ENCODE assay signal across 10 mouse cellular contexts in genomic region chr6:99623641-99624040, GRCm38 (mm10). TPM values are rescaled to one million over a fixed set of nuclear protein-coding genes. Genes with fewer than 3 reads are reported as not detected.
DNase-seq lines count a peak whose midpoint lies in the region; ATAC-seq lines count a peak whose summit lies in the region.
"Had no signal": no experiment of that assay in that cellular context is flagged by ENCODE, and none has a peak within 500 bp of the region (broad histone marks: within the 10 kb centered on the region; RNA-seq: fewer than 3 reads in every experiment).

No protein-coding gene starts in this region.

- 33% methylated on average over 6 of the region's 6 CpGs for WGBS in limb, embryonic 11.5 days
- 26% methylated on average over 6 of the region's 6 CpGs for WGBS in limb, embryonic 10.5 days
- 19% methylated on average over 6 of the region's 6 CpGs for WGBS in forebrain, embryonic 10.5 days

- no peak overlapping the region for H3K27ac ChIP-seq in limb, embryonic 11.5 days (replicated peaks; ENCODE audit: low read depth, low read length)
- H3K27ac ChIP-seq in limb, embryonic 10.5 days, result no peak overlapping the region
- H3K27ac ChIP-seq in forebrain, embryonic 10.5 days, result no peak overlapping the region
- H3K27ac ChIP-seq: embryonic facial prominence, embryonic 15.5 days; limb, embryonic 13.5 days had no signal

- H3K4me3 ChIP-seq in limb, embryonic 11.5 days (ENCODE audit: low read depth, low read length), result no peak overlapping the region
- H3K4me3 ChIP-seq in limb, embryonic 10.5 days, result no peak overlapping the region
- no peak overlapping the region for H3K4me3 ChIP-seq in forebrain, embryonic 10.5 days
- H3K4me3 ChIP-seq: embryonic facial prominence, embryonic 15.5 days; limb, embryonic 13.5 days had no signal

- ATAC-seq in limb, embryonic 11.5 days (ENCODE audit: insufficient number of reproducible peaks, low FRiP score, low TSS enrichment, low read depth), result no peak

- no peak overlapping the region for H3K9ac ChIP-seq in limb, embryonic 11.5 days (ENCODE audit: low read length)
- H3K9ac ChIP-seq: embryonic facial prominence, embryonic 15.5 days; limb, embryonic 13.5 days had no signal

- no peak overlapping the region for H3K4me2 ChIP-seq in limb, embryonic 11.5 days (ENCODE audit: low read depth, severe bottlenecking)
- H3K4me2 ChIP-seq: embryonic facial prominence, embryonic 15.5 days; limb, embryonic 13.5 days had no signal

- no peaks in the 10 kb centered on the region for H3K27me3 ChIP-seq in limb, embryonic 11.5 days (ENCODE audit: control insufficient read depth, insufficient read depth, low read length)
- H3K27me3 ChIP-seq in limb, embryonic 10.5 days (ENCODE audit: low read depth, poor library complexity, severe bottlenecking), result no peaks in the 10 kb centered on the region
- H3K27me3 ChIP-seq in forebrain, embryonic 10.5 days (ENCODE audit: poor library complexity, severe bottlenecking), result no peaks in the 10 kb centered on the region
- H3K27me3 ChIP-seq: embryonic facial prominence, embryonic 15.5 days; limb, embryonic 13.5 days had no signal

- no peaks in the 10 kb centered on the region for H3K9me3 ChIP-seq in limb, embryonic 11.5 days (ENCODE audit: control insufficient read depth, low read length)
- no peaks in the 10 kb centered on the region for H3K9me3 ChIP-seq in limb, embryonic 10.5 days (replicated peaks)
- H3K9me3 ChIP-seq in forebrain, embryonic 10.5 days, result no peaks in the 10 kb centered on the region
- H3K9me3 ChIP-seq: embryonic facial prominence, embryonic 15.5 days; limb, embryonic 13.5 days had no signal

- peak; percentile 52 for DNase-seq in adrenal gland, postnatal 14 days
- no peak for DNase-seq in adrenal gland, adult 8-10 months
- DNase-seq in limb, embryonic 11.5 days (ENCODE audit: low spot score), result peak; percentile 60
- no peak for DNase-seq in limb, embryonic 10.5 days (ENCODE audit: low spot score)
- DNase-seq in forebrain, embryonic 10.5 days (ENCODE audit: extremely low spot score, low spot score), result peak; percentile 28
- peak; percentile 73 for DNase-seq in mesoderm, embryonic 11.5 days (ENCODE audit: low read depth, low spot score)
- no peak for DNase-seq in urinary bladder, postnatal 4 days (ENCODE audit: low spot score in 2 of 2)
- no peak for DNase-seq in cerebellum, postnatal 36 days

- peaks cover 14% of the 10 kb centered on the region; the same call in 1 of the 2 replicates for H3K4me1 ChIP-seq in limb, embryonic 11.5 days (ENCODE audit: control insufficient read depth, insufficient read depth, low read length)
- peaks cover 48% of the 10 kb centered on the region for H3K4me1 ChIP-seq in limb, embryonic 10.5 days
- peaks cover 48% of the 10 kb centered on the region for H3K4me1 ChIP-seq in forebrain, embryonic 10.5 days

- H3K36me3 ChIP-seq in limb, embryonic 11.5 days (ENCODE audit: control insufficient read depth, insufficient read depth, low read length), result no peaks in the 10 kb centered on the region
- H3K36me3 ChIP-seq in limb, embryonic 10.5 days, result peaks cover 2% of the 10 kb centered on the region; the same call in 1 of the 2 replicates
- H3K36me3 ChIP-seq in forebrain, embryonic 10.5 days (replicated peaks), result peaks cover under 1% of the 10 kb centered on the region

RNA-seq across cellular contexts. Expression of gene Eif4e3, which starts 42.9 kb away (rescaled TPM):
- 32.9 and 33.6 TPM in 2 replicates for total RNA-seq in adrenal gland, postnatal 14 days (2021)
- total RNA-seq in adrenal gland, adult 8-10 months (2022), result 10 to 100 TPM; 15.9 to 28.1 (median 23.3) TPM
- 17.6 and 22.7 TPM in 2 replicates for polyA plus RNA-seq in limb, embryonic 11.5 days (2014; fragmentation: Nextera tagmentation; extraction: Ambion mirVana)
- polyA plus RNA-seq in limb, embryonic 10.5 days (2016; fragmentation: Nextera tagmentation; extraction: Ambion mirVana), result 11.1 and 14.6 TPM in 2 replicates
- polyA plus RNA-seq in forebrain, embryonic 10.5 days (2016; fragmentation: Nextera tagmentation; extraction: Ambion mirVana), result 12.7 and 13.4 TPM in 2 replicates

RNA-seq across cellular contexts. Expression of gene Gm20696, which starts 43.0 kb away (rescaled TPM):
- 5.0 and 7.7 TPM in 2 replicates for total RNA-seq in adrenal gland, postnatal 14 days (2021)
- 1 to 10 TPM; 3.3 to 9.8 (median 5.5) TPM for total RNA-seq in adrenal gland, adult 8-10 months (2022)
- polyA plus RNA-seq in limb, embryonic 11.5 days (2014; fragmentation: Nextera tagmentation; extraction: Ambion mirVana), result 3.1 and 4.0 TPM in 2 replicates
- polyA plus RNA-seq in limb, embryonic 10.5 days (2016; fragmentation: Nextera tagmentation; extraction: Ambion mirVana), result 2.4 and 3.2 TPM in 2 replicates
- polyA plus RNA-seq in forebrain, embryonic 10.5 days (2016; fragmentation: Nextera tagmentation; extraction: Ambion mirVana), result 2.7 and 3.6 TPM in 2 replicates

Comparison
In these comparisons a context has a peak if more than half of its experiments do, and no peak if none do; other contexts are left out.
1. DNase-seq: peak in adrenal gland, postnatal 14 days (single experiment), limb, embryonic 11.5 days (single experiment), forebrain, embryonic 10.5 days (single experiment) and mesoderm, embryonic 11.5 days (single experiment); none in adrenal gland, adult 8-10 months (single experiment), limb, embryonic 10.5 days (single experiment), urinary bladder, postnatal 4 days (0 of 2) and cerebellum, postnatal 36 days (0 of 2).